Mouse (Mus musculus) MEL (cell line): Measurements from ENCODE around the gene Dlk2. TPM values are rescaled to one million over a fixed set of nuclear protein-coding genes. Genes with fewer than 3 reads are reported as not detected.

Experiments used
- DNase-seq: peaks from one replicate; pipeline ENCODE4 v3.0.0; 2011; ENCODE audit warnings: low read depth, low spot score
- H3K27ac ChIP-seq: 2 replicates; pipeline ENCODE4 v1.5.1; 2012; ENCODE audit warnings: low read depth, mild to moderate bottlenecking, control low read depth, low read length, moderate library complexity; ENCODE audit not compliant: control insufficient read depth
- H3K27me3 ChIP-seq, 2 experiments: fragments of 150-350 bp in 1 of 2; sonication (generic) in 1 of 2; 2 replicates each; pipeline ENCODE4 v1.6.1; 2012; ENCODE audit warnings: low read length in 2 of 2, mild to moderate bottlenecking in 2 of 2, improper control_type of control experiment in 1 of 2, moderate library complexity in 1 of 2; ENCODE audit not compliant: insufficient read depth in 2 of 2, control insufficient read depth in 1 of 2
- H3K36me3 ChIP-seq, 2 experiments: 2 replicates each; pipeline ENCODE4 v1.6.1; 2012 to 2014; ENCODE audit warnings: low read length in 2 of 2, improper control_type of control experiment in 1 of 2, inconsistent platforms in 1 of 2, mild to moderate bottlenecking in 1 of 2; ENCODE audit not compliant: insufficient read depth in 2 of 2, control insufficient read depth in 1 of 2
- H3K4me1 ChIP-seq, 2 experiments: fragments of 150-350 bp in 1 of 2; sonication (generic) in 1 of 2; 2 replicates each; pipeline ENCODE4 v1.6.1; 2012; ENCODE audit warnings: low read length in 2 of 2, improper control_type of control experiment in 1 of 2, mild to moderate bottlenecking in 1 of 2; ENCODE audit not compliant: insufficient read depth in 2 of 2, control insufficient read depth in 1 of 2
- H3K4me3 ChIP-seq, 2 experiments: fragments of 150-350 bp in 1 of 2; sonication (generic) in 1 of 2; 2 replicates each; pipeline ENCODE4 v1.5.1; 2012; ENCODE audit warnings: low read depth in 2 of 2, low read length in 2 of 2, mild to moderate bottlenecking in 2 of 2, moderate library complexity in 2 of 2, control low read depth in 1 of 2, improper control_type of control experiment in 1 of 2; ENCODE audit not compliant: control insufficient read depth in 1 of 2, insufficient read depth in 1 of 2
- H3K79me2 ChIP-seq: 2 replicates; pipeline ENCODE4 v1.6.1; 2012; ENCODE audit warnings: mild to moderate bottlenecking, low read length, moderate library complexity; ENCODE audit not compliant: control insufficient read depth, poor library complexity, insufficient read depth
- H3K9ac ChIP-seq: 2 replicates; pipeline ENCODE4 v1.6.1; 2012; ENCODE audit warnings: low read depth, mild to moderate bottlenecking, control low read depth, low read length, moderate library complexity; ENCODE audit not compliant: control insufficient read depth, poor library complexity, severe bottlenecking
- H3K9me3 ChIP-seq: fragments of 150-350 bp; sonication (generic); replicated peaks from 2 replicates; pipeline ENCODE4 v1.6.1; 2012; ENCODE audit warnings: mild to moderate bottlenecking, low read length, improper control_type of control experiment, moderate library complexity; ENCODE audit not compliant: insufficient read depth
- BHLHE40 ChIP-seq: IDR thresholded peaks from 2 replicates; pipeline ENCODE4 v1.6.1; 2012; ENCODE audit warnings: low read depth, mild to moderate bottlenecking, inconsistent platforms, low read length, improper control_type of control experiment, borderline replicate concordance
- CHD2 ChIP-seq: IDR thresholded peaks from 2 replicates; pipeline ENCODE4 v1.6.1; 2011; ENCODE audit warnings: low read length, improper control_type of control experiment
- EP300 ChIP-seq, 2 experiments: IDR thresholded peaks; 2 replicates each; pipeline ENCODE4 v1.6.1; 2011; ENCODE audit warnings: improper control_type of control experiment in 2 of 2, low read length in 2 of 2, low read depth in 1 of 2, mild to moderate bottlenecking in 1 of 2
- GABPA ChIP-seq: IDR thresholded peaks from 2 replicates; pipeline ENCODE4 v1.6.1; 2012; ENCODE audit warnings: low read depth, mild to moderate bottlenecking, inconsistent platforms, low read length, improper control_type of control experiment, moderate library complexity
- GATA1 ChIP-seq: IDR thresholded peaks from 2 replicates; pipeline ENCODE4 v1.6.1; 2011; ENCODE audit warnings: low read depth, low read length, improper control_type of control experiment
- HCFC1 ChIP-seq: IDR thresholded peaks from 2 replicates; pipeline ENCODE4 v1.6.1; 2012; ENCODE audit warnings: low read depth, mild to moderate bottlenecking, inconsistent platforms, low read length, improper control_type of control experiment, moderate library complexity
- JUND ChIP-seq: IDR thresholded peaks from 2 replicates; pipeline ENCODE4 v1.6.1; 2011; ENCODE audit warnings: low read depth, mild to moderate bottlenecking, improper control_type of control experiment, low read length
- MAX ChIP-seq: IDR thresholded peaks from 2 replicates; pipeline ENCODE4 v1.6.1; 2011; ENCODE audit warnings: low read length, improper control_type of control experiment
- MEF2A ChIP-seq: IDR thresholded peaks from 2 replicates; pipeline ENCODE4 v1.6.1; 2014; ENCODE audit warnings: low read depth, mild to moderate bottlenecking, inconsistent platforms, low read length, improper control_type of control experiment; ENCODE audit not compliant: poor library complexity, insufficient replicate concordance, severe bottlenecking; ENCODE audit errors: extremely low read depth
- MYC ChIP-seq: IDR thresholded peaks from 2 replicates; pipeline ENCODE4 v1.6.1; 2011; ENCODE audit warnings: low read depth, mild to moderate bottlenecking, low read length, improper control_type of control experiment, moderate library complexity
- NELFE ChIP-seq: IDR thresholded peaks from 2 replicates; pipeline ENCODE4 v1.6.1; 2011; ENCODE audit warnings: low read depth, low read length, improper control_type of control experiment
- NRF1 ChIP-seq: IDR thresholded peaks from 2 replicates; pipeline ENCODE4 v1.6.1; 2014; ENCODE audit warnings: low read depth, mild to moderate bottlenecking, inconsistent platforms, low read length, improper control_type of control experiment, moderate library complexity; ENCODE audit not compliant: poor library complexity, insufficient read depth, severe bottlenecking
- POLR2AphosphoS2 ChIP-seq: IDR thresholded peaks from 2 replicates; pipeline ENCODE4 v1.6.1; 2011; ENCODE audit warnings: low read length, improper control_type of control experiment
- RAD21 ChIP-seq: IDR thresholded peaks from 2 replicates; pipeline ENCODE4 v1.6.1; 2011; ENCODE audit warnings: mild to moderate bottlenecking, low read depth, low read length, improper control_type of control experiment
- TCF12 ChIP-seq: IDR thresholded peaks from 2 replicates; pipeline ENCODE4 v1.6.1; 2014; ENCODE audit warnings: low read depth, mild to moderate bottlenecking, inconsistent platforms, low read length, improper control_type of control experiment, moderate library complexity
- USF1 ChIP-seq: IDR thresholded peaks from 2 replicates; pipeline ENCODE4 v1.6.1; 2014; ENCODE audit warnings: low read depth, mild to moderate bottlenecking, inconsistent platforms, low read length, improper control_type of control experiment, moderate library complexity
- ZC3H11A ChIP-seq: IDR thresholded peaks from 2 replicates; pipeline ENCODE4 v1.6.1; 2012; ENCODE audit warnings: low read depth, mild to moderate bottlenecking, inconsistent platforms, low read length, improper control_type of control experiment
- ZMIZ1 ChIP-seq: IDR thresholded peaks from 2 replicates; pipeline ENCODE4 v1.6.1; 2012; ENCODE audit warnings: low read depth, mild to moderate bottlenecking, inconsistent platforms, low read length, improper control_type of control experiment, moderate library complexity
- ZNF384 ChIP-seq: IDR thresholded peaks from 2 replicates; pipeline ENCODE4 v1.6.1; 2012; ENCODE audit warnings: low read depth, mild to moderate bottlenecking, inconsistent platforms, low read length, improper control_type of control experiment
- polyA plus RNA-seq, 2 experiments: library from polyadenylated mRNA; stranded (reverse) in 1 of 2; unstranded in 1 of 2; fragments of >175 nt in 1 of 2; fragments of >200 nt in 1 of 2; gene quantifications; 2 replicates each; pipeline versions ENCODE4 v1.2.1 to v1.2.4; 2012; ENCODE audit warnings: low replicate concordance in 2 of 2, low read depth in 1 of 2; ENCODE audit not compliant: insufficient read length in 2 of 2, insufficient read depth in 1 of 2, missing spikeins in 1 of 2
- total RNA-seq: library from RNA; depleted of rRNA; stranded (reverse); fragments of 300-350 nt; gene quantifications from 2 replicates; pipeline ENCODE4 v1.2.3, GENCODE M21; 2012

The Dlk2 gene
- total and polyA plus RNA-seq, 3 experiments: 0.07 TPM; not detected in 2

GRCm38 (mm10) chr17:46310515-46310914, 13.3 kb downstream of the Dlk2 start:
- H3K36me3 ChIP-seq: no peaks in the 10 kb centered on the region
- no peak overlapping the region for H3K9ac ChIP-seq
- no peaks in the 10 kb centered on the region for H3K4me1 ChIP-seq
- H3K9me3 ChIP-seq: no peaks in the 10 kb centered on the region
- H3K27ac ChIP-seq: no peak overlapping the region
- H3K27me3 ChIP-seq: no peaks in the 10 kb centered on the region
- no peaks in the 10 kb centered on the region for H3K79me2 ChIP-seq
- TF ChIP-seq NELFE (no peak), ZMIZ1 (no peak), MAX (no peak), USF1 (no peak), MEF2A (no peak), GABPA (no peak), BHLHE40 (no peak), CHD2 (no peak), GATA1 (no peak), EP300 (IDR thresholded peaks at IDR 0.05; ENCODE audit: low read depth in 1 of 2, low read length in 2 of 2) (no peak), JUND (no peak), MYC (no peak), RAD21 (no peak), ZNF384 (no peak), TCF12 (no peak), POLR2AphosphoS2 (no peak), NRF1 (no peak), ZC3H11A (no peak)
- H3K4me3 ChIP-seq: no peak overlapping the region
- no peak for DNase-seq

- H3K79me2 ChIP-seq: no peaks in the 10 kb centered on the region
- H3K36me3 ChIP-seq: no peaks in the 10 kb centered on the region
- no peak for DNase-seq
- H3K9ac ChIP-seq: no peak overlapping the region
- no peaks in the 10 kb centered on the region for H3K27me3 ChIP-seq
- TF ChIP-seq TCF12: no peak
- no peak for TF ChIP-seq HCFC1
- no peak for TF ChIP-seq CHD2
- no peaks in the 10 kb centered on the region for H3K4me1 ChIP-seq
- no peak overlapping the region for H3K4me3 ChIP-seq
- no peak overlapping the region for H3K27ac ChIP-seq
- no peaks in the 10 kb centered on the region for H3K9me3 ChIP-seq
Measured at GRCm38 (mm10) chr17:46313135-46313715, 16.0 kb downstream of the Dlk2 start.
